ENCODE assay signal across 9 mouse cellular contexts in genomic region chr14:122228816-122229551, GRCm38 (mm10). TPM values are rescaled to one million over a fixed set of nuclear protein-coding genes. Genes with fewer than 3 reads are reported as not detected.
DNase-seq lines count a peak whose midpoint lies in the region; ATAC-seq lines count a peak whose summit lies in the region.
"Had no signal": no experiment of that assay in that cellular context is flagged by ENCODE, and none has a peak within 500 bp of the region (broad histone marks: within the 10 kb centered on the region; RNA-seq: fewer than 3 reads in every experiment).

No protein-coding gene starts in this region.

- peaks cover 70% of the 10 kb centered on the region for H3K27me3 ChIP-seq in embryonic facial prominence, embryonic 14.5 days (replicated peaks; ENCODE audit: control insufficient read depth, insufficient read depth, low read length)
- peaks cover 86% of the 10 kb centered on the region for H3K27me3 ChIP-seq in midbrain, embryonic 10.5 days (ENCODE audit: low read depth, poor library complexity, severe bottlenecking)

- no peak overlapping the region for H3K9ac ChIP-seq in embryonic facial prominence, embryonic 14.5 days (ENCODE audit: low read depth, low read length)

- WGBS in embryonic facial prominence, embryonic 14.5 days: 22% methylated on average over 23 of the region's 23 CpGs
- WGBS in midbrain, embryonic 10.5 days: 4% methylated on average over 23 of the region's 23 CpGs

- H3K36me3 ChIP-seq in embryonic facial prominence, embryonic 14.5 days (ENCODE audit: control insufficient read depth, insufficient read depth, low read length): no peaks in the 10 kb centered on the region
- no peaks in the 10 kb centered on the region for H3K36me3 ChIP-seq in midbrain, embryonic 10.5 days

- H3K4me2 ChIP-seq in embryonic facial prominence, embryonic 14.5 days (ENCODE audit: low read depth, low read length): 0 out of 2 replicates have a peak overlapping the region, but pooled peaks have one; percentile 12

- ATAC-seq in embryonic facial prominence, embryonic 14.5 days (ENCODE audit: low read depth): peak; percentile 30; the same call in 1 of the 2 replicates

- H3K27ac ChIP-seq in embryonic facial prominence, embryonic 14.5 days (replicated peaks; ENCODE audit: low read depth, low read length): no peak overlapping the region
- H3K27ac ChIP-seq in midbrain, embryonic 10.5 days (replicated peaks): peak overlapping the region; percentile 63

- no peaks in the 10 kb centered on the region for H3K9me3 ChIP-seq in embryonic facial prominence, embryonic 14.5 days (ENCODE audit: control insufficient read depth, low read length)
- H3K9me3 ChIP-seq in midbrain, embryonic 10.5 days (replicated peaks): no peaks in the 10 kb centered on the region

- no peak overlapping the region for H3K4me3 ChIP-seq in embryonic facial prominence, embryonic 14.5 days (ENCODE audit: low read depth, low read length)
- H3K4me3 ChIP-seq in midbrain, embryonic 10.5 days: peak overlapping the region; percentile 23

- no peaks in the 10 kb centered on the region for H3K4me1 ChIP-seq in embryonic facial prominence, embryonic 14.5 days (ENCODE audit: control insufficient read depth, insufficient read depth, low read length)
- H3K4me1 ChIP-seq in midbrain, embryonic 10.5 days: peaks cover 72% of the 10 kb centered on the region

- DNase-seq in ES-CJ7 (ENCODE audit: low read depth, low spot score): peak; percentile 76
- peak; percentile 73 for DNase-seq in brain, adult 2 months (ENCODE audit: low read depth, low spot score)
- peak; percentile 66 for DNase-seq in embryonic facial prominence, embryonic 14.5 days (ENCODE audit: low spot score)
- peak; percentile 77 for DNase-seq in midbrain, embryonic 10.5 days (ENCODE audit: low spot score)
- DNase-seq in frontal cortex, adult 2 months (ENCODE audit: extremely low spot score in 1 of 2, low spot score in 1 of 2): no peak
- DNase-seq in urinary bladder, adult 18-20 months (ENCODE audit: low spot score in 2 of 2): no peak
- DNase-seq in frontal cortex, postnatal 10 days (ENCODE audit: low spot score in 2 of 2): no peak
- DNase-seq: gastrocnemius, postnatal 14 days; kidney, adult 2 months had no signal

RNA-seq across cellular contexts. Expression of gene Clybl, which starts 47.5 kb away (rescaled TPM):
- 26.6 and 27.1 TPM in 2 replicates for polyA plus RNA-seq in embryonic facial prominence, embryonic 14.5 days (2014; fragmentation: Nextera tagmentation; extraction: Ambion mirVana)
- polyA plus RNA-seq in midbrain, embryonic 10.5 days (2016; fragmentation: Nextera tagmentation; extraction: Ambion mirVana): 27.5 and 29.1 TPM in 2 replicates
- polyA plus RNA-seq in frontal cortex, adult 2 months (2012; rRNA removed): 24.5 and 24.6 TPM in 2 replicates

Comparison
In these comparisons a context has a peak if more than half of its experiments do, and no peak if none do; other contexts are left out.
1. DNase-seq: peak in ES-CJ7 (single experiment), brain, adult 2 months (single experiment), embryonic facial prominence, embryonic 14.5 days (single experiment) and midbrain, embryonic 10.5 days (single experiment); none in frontal cortex, adult 2 months (0 of 2), urinary bladder, adult 18-20 months (0 of 2) and frontal cortex, postnatal 10 days (0 of 2).